Mouse (Mus musculus): Measurements from ENCODE around the gene Zdhhc18.
"Not testable (repeated sequence)": the region's sequence is repeated elsewhere in the genome, so short reads cannot be mapped to it uniquely, and the experiment has no call there.

The Zdhhc18 gene

DNA sequence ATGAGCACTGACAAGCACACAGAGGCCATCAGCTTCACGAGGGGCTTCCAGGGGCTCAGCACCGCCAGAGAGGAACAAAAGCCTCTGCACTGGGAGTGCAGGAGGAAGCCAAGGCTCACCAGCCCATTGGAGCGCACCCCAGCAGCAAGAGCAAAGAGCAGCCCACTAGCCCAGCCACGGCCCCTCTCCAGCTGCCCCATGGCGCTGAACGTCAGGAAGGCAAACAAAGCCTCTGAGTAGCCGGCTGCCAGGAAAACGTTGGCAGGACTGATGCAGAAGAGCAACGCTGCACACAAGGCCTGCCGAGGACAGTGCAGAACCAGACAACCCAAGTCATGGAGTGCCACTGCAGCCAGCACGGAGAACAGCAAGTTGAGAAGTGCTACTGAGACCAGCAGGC lies 15.2 kb upstream of the Zdhhc18 start:
- no peak for DNase-seq (ENCODE audit: low spot score in 2 of 2)

DNA sequence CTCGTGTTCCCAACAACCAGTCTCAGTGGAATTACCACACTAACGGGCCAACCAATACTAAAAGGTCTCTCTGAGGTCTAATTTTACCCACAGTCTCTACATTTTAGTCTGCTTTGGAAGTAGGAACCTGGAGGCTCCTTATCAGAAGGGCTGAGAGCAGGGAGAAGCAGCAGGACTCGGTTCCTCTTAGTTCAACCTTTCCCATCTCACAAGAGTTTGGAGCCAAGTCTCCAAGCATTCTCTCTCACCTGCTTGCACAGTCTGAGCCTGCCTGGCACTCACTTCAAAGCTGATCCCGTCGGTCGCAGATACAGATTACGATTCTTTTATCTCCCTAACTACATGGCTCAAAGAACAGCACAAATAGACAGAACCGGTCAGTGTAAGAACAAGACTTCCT lies 13.0 kb upstream of the Zdhhc18 start:
- no peak for DNase-seq (ENCODE audit: low spot score in 2 of 2)

- DNase-seq (ENCODE audit: low spot score in 2 of 2): no peak
Measured at GRCm38 (mm10) chr4:133662421-133662820, 12.5 kb upstream of the Zdhhc18 start.

- DNase-seq (ENCODE audit: low spot score in 2 of 2): peak; percentile 65 to 85
Measured at GRCm38 (mm10) chr4:133660193-133661155, 10.5 kb upstream of the Zdhhc18 start.

- DNase-seq (ENCODE audit: low spot score in 2 of 2): peak in 1 of 2 experiments; percentile 48
Measured at GRCm38 (mm10) chr4:133659497-133660192, 9.7 kb upstream of the Zdhhc18 start.

DNA sequence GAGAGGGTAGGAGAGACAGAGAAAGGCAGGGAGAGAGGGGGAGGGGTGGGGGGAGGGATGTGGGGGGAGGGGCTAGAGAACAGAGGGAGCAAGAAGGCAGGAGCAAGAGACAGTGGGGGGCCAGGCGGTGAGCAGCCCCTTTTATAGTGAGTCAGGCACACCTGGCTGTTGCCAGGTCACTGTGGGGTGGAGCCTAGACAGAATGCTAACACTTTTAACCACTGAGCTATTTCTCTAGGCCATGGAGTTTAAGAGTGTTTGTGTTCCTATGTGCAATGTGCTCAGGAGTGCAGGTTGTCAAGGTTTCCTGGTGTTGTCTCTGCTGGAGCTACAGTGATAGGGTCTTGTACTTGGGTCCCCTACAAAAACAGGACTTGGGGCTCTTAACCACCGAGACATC lies 8.8 kb upstream of the Zdhhc18 start:
- no peak for DNase-seq (ENCODE audit: low spot score in 2 of 2)

GRCm38 (mm10) chr4:133657829-133658458 lies 8.0 kb upstream of the Zdhhc18 start:
- DNase-seq (ENCODE audit: low spot score in 2 of 2): no peak

- DNase-seq (ENCODE audit: low spot score in 2 of 2): no peak
Measured at GRCm38 (mm10) chr4:133656997-133657396, 7.0 kb upstream of the Zdhhc18 start.

DNA sequence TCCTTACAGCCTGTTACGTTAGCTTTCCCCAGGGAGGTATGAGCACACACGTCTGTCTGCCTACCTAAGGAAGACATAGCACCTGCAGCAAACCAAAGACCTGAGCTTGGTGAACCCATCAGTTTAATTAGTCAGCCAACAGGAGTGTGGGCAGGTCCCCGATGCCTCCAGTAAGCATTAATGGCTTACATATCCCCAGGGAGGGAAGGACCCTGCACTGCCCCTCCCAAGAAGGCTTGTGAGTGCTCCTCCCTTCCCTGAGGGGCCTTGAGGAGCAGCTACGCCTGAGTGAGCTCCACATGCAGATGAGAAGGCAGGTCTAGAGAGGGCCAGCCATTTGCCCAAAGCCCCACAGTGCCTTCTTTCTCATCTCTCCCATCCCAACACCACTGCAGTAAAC lies 6.3 kb upstream of the Zdhhc18 start:
- no peak for DNase-seq (ENCODE audit: low spot score in 2 of 2)

- not testable (repeated sequence) for DNase-seq (ENCODE audit: low spot score in 2 of 2)
Measured at GRCm38 (mm10) chr4:133654070-133654469, 4.1 kb upstream of the Zdhhc18 start.

DNA sequence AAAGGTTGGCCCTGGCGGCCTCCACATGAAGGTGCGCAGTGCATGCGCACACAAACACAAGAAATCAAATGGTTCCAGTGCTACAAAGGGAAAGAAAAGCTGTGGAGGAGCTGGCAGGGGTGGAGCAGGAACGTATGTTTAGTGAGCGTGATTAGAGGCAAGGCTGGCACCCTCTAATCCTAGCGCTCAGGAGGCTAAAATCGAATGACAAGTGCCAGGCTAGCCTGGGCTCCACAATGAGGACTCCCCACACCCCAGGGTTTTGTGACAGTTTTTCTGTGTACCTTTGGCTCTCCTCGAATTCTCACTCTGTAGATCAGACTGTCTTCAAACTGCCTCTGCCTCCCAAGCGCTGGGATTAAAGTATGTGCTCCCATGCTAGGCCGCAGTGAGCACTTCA lies 2.8 kb upstream of the Zdhhc18 start:
- no peak for DNase-seq (ENCODE audit: low spot score in 2 of 2)

DNA sequence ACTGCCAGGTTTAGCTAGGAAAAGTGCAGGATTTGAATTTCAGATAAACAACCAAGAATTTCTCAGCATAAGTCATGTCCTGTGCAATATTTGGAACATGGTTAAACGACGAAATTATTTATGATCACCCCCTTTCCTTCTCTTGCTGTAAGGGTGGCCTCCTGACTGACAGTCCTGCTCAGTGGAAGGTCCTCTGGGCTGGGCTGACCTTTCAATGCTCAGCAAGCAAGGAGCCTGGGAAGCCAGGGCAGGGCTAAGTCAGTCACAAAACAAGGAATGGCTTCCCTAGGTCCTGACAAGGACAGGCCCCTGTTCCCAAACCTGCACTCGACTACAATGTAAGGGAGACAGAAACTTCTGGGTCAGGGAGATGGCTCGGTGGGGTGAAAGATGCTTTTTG lies 2.0 kb upstream of the Zdhhc18 start:
- DNase-seq (ENCODE audit: low spot score in 2 of 2): no peak

GRCm38 (mm10) chr4:133651445-133651844 lies 1.5 kb upstream of the Zdhhc18 start:
- no peak for DNase-seq (ENCODE audit: low spot score in 2 of 2)

- not testable (repeated sequence) for DNase-seq (ENCODE audit: low spot score in 2 of 2)
Measured at GRCm38 (mm10) chr4:133649464-133649863, 490 bp downstream of the Zdhhc18 start.

DNA sequence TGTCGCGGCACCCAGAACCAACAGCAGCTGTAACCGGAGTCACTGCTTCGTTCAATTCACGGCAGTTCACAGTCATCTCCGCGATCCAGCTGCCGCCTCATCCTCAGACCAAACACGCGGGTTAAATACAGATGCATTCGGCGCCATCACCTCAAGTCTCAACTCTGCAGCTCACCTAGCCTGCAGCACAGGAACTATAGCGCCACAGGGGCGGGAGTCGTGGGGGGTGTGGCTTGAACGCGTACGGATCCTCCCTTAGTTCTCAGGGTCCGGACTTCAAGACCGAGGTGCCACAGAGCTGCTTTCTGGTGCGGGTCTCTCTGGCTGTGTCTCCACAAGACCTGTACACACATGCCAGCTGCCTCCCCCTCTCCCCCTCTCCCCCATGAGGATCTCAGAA lies 4.3 kb downstream of the Zdhhc18 start:
- no peak for DNase-seq (ENCODE audit: low spot score in 2 of 2)

GRCm38 (mm10) chr4:133645195-133645594 lies 4.8 kb downstream of the Zdhhc18 start:
- no peak for DNase-seq (ENCODE audit: low spot score in 2 of 2)

- DNase-seq (ENCODE audit: low spot score in 2 of 2): no peak
Measured at GRCm38 (mm10) chr4:133634043-133634410, 15.9 kb downstream of the Zdhhc18 start.

GRCm38 (mm10) chr4:133633332-133634042 lies 16.5 kb downstream of the Zdhhc18 start:
- peak in 1 of 2 experiments; percentile 86 for DNase-seq (ENCODE audit: low spot score in 2 of 2)

GRCm38 (mm10) chr4:133632483-133633327 lies 17.2 kb downstream of the Zdhhc18 start:
- no peak for DNase-seq (ENCODE audit: low spot score in 2 of 2)

- no peak for DNase-seq (ENCODE audit: low spot score in 2 of 2)
Measured at GRCm38 (mm10) chr4:133631769-133632411, 18.1 kb downstream of the Zdhhc18 start.
